Mouse (Mus musculus): ENCODE measurements around the gene Brix1. TPM values are rescaled to one million over a fixed set of nuclear protein-coding genes. Genes with fewer than 3 reads are reported as not detected.
"Not testable (repeated sequence)": the region's sequence is repeated elsewhere in the genome, so short reads cannot be mapped to it uniquely, and the experiment has no call there.

Brix1 gene
- total and polyA plus RNA-seq, 3 experiments = 42.6 to 104 (median 94.4) TPM

DNA sequence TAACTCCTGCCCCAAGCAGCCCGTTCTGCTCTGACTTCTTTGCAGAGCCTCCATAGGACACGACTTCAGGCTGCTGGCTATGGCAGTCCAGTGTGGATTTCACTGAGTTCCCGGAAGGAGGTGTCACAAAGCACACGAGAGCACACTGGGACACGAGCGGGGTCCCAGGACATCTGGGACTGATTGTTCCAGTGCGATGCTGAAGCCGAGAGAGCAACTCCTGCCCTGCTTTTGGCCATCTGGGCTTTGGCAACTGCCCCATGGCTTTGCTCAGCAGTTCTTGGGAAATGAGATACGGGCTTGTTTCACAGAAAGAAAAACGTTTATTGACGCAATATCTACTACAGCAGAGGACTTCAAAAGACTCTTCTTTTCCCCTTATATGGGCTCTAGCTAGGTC, 20.4 kb upstream of the Brix1 start:
- TF ChIP-seq GATA1 (IDR thresholded peaks at IDR 0.05; ENCODE audit: borderline replicate concordance, low read length) (no peak), GATA2 (IDR thresholded peaks at IDR 0.05; ENCODE audit: borderline replicate concordance, low read depth, low read length) (no peak), POLR2AphosphoS5 (IDR thresholded peaks at IDR 0.05; ENCODE audit: insufficient replicate concordance, low read depth, low read length) (no peak), TAL1 (conservative IDR thresholded peaks at IDR 0.05; ENCODE audit: low read depth, low read length) (no peak), CTCF (IDR thresholded peaks at IDR 0.05; ENCODE audit: low read depth, low read length) (no peak)
- no peaks in the 10 kb centered on the region for H3K36me3 ChIP-seq (replicated peaks)
- no peaks in the 10 kb centered on the region for H3K4me1 ChIP-seq (ENCODE audit: insufficient read depth, low read depth, low read length)
- no peak for DNase-seq (ENCODE audit: low spot score)
- H3K9me3 ChIP-seq (replicated peaks) = no peaks in the 10 kb centered on the region
- peaks cover 14% of the 10 kb centered on the region for H3K27me3 ChIP-seq (ENCODE audit: insufficient read depth, low read length)
- no peak overlapping the region for H3K4me3 ChIP-seq (ENCODE audit: low read depth, low read length)
- ATAC-seq (ENCODE audit: extremely low read depth, insufficient number of reproducible peaks, low FRiP score, poor library complexity, severe bottlenecking) = no peak

DNA sequence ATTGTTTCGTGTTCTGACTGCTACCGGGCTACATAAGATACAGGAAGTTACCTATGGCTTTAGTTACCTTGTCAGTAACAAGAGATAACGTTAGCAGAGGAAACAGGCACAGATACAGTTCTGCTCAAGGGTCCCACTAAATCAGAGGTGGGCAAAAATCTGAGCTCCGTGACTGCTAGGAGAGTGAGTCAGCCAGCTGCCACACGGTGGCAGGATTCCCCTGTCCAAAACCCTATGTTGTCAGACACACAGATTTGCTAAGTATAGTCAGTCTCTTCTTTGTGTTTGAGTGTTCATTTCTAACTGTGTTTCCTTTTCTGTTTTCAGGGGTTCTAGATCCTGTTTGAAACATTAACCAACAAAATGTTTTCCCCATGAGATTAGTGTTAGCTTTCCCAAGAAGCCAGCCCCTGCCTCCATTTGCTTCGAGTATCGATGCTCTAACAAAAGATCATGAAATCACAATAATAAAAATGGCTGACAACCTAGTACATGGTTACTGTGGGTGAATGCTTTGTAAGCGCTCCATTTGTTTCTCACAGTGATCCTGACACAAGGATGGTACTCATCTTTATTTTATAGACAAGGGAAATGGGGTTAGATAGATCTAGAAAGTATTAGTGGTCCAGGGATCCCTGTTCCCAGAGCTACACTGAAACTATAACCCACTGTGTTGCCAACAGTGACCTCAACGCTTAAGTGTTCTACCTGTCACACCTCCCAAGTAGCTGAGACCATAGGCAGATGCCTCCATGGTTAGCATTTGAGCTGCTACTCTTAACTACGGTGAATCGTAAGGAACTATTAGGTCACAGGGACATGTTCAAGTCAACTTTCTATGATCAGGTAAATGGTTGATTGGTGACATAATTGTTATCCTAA, 15.3 kb upstream of the Brix1 start:
- H3K9me3 ChIP-seq (replicated peaks) = no peaks in the 10 kb centered on the region
- peaks cover 8% of the 10 kb centered on the region for H3K4me1 ChIP-seq (ENCODE audit: insufficient read depth, low read depth, low read length)
- H3K36me3 ChIP-seq (replicated peaks) = peaks cover 8% of the 10 kb centered on the region
- ATAC-seq (ENCODE audit: extremely low read depth, insufficient number of reproducible peaks, low FRiP score, poor library complexity, severe bottlenecking) (no peak), DNase-seq (ENCODE audit: low spot score) (no peak)
- no peak overlapping the region for H3K4me3 ChIP-seq (ENCODE audit: low read depth, low read length)
- H3K27me3 ChIP-seq (ENCODE audit: insufficient read depth, low read length) = peaks cover 3% of the 10 kb centered on the region
- TF ChIP-seq CTCF (IDR thresholded peaks at IDR 0.05; ENCODE audit: low read depth, low read length) (no peak), GATA2 (IDR thresholded peaks at IDR 0.05; ENCODE audit: borderline replicate concordance, low read depth, low read length) (no peak), GATA1 (IDR thresholded peaks at IDR 0.05; ENCODE audit: borderline replicate concordance, low read length) (no peak), TAL1 (conservative IDR thresholded peaks at IDR 0.05; ENCODE audit: low read depth, low read length) (no peak), POLR2AphosphoS5 (IDR thresholded peaks at IDR 0.05; ENCODE audit: insufficient replicate concordance, low read depth, low read length) (no peak)

DNA sequence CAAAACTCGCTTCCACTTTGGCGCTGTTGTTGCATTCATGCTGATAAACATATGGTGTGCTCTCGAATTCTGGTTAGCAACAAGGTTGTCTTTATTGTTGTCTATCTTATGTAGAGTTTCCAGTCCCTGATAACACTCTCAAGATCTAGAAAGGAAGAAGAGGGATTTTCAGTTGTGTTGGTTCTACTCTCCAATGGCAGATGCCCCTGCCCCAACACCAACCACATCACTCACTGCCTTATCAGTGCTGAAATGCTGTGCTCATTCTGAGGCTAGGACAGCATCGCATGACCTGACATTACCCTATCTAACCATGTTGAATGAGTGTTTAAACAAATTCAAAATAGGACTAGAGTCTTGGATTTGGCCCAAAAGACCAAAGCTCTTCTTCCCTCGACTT, 14.3 kb upstream of the Brix1 start:
- DNase-seq (ENCODE audit: low spot score) (no peak), ATAC-seq (ENCODE audit: extremely low read depth, insufficient number of reproducible peaks, low FRiP score, poor library complexity, severe bottlenecking) (no peak)
- no peaks in the 10 kb centered on the region for H3K27me3 ChIP-seq (ENCODE audit: insufficient read depth, low read length)
- TF ChIP-seq TAL1 (conservative IDR thresholded peaks at IDR 0.05; ENCODE audit: low read depth, low read length) (no peak), GATA1 (IDR thresholded peaks at IDR 0.05; ENCODE audit: borderline replicate concordance, low read length) (no peak), CTCF (IDR thresholded peaks at IDR 0.05; ENCODE audit: low read depth, low read length) (no peak), POLR2AphosphoS5 (IDR thresholded peaks at IDR 0.05; ENCODE audit: insufficient replicate concordance, low read depth, low read length) (no peak), GATA2 (IDR thresholded peaks at IDR 0.05; ENCODE audit: borderline replicate concordance, low read depth, low read length) (no peak)
- H3K9me3 ChIP-seq (replicated peaks) = no peaks in the 10 kb centered on the region
- peaks cover 8% of the 10 kb centered on the region for H3K4me1 ChIP-seq (ENCODE audit: insufficient read depth, low read depth, low read length)
- H3K36me3 ChIP-seq (replicated peaks) = peaks cover 13% of the 10 kb centered on the region
- H3K4me3 ChIP-seq (ENCODE audit: low read depth, low read length) = no peak overlapping the region

DNA sequence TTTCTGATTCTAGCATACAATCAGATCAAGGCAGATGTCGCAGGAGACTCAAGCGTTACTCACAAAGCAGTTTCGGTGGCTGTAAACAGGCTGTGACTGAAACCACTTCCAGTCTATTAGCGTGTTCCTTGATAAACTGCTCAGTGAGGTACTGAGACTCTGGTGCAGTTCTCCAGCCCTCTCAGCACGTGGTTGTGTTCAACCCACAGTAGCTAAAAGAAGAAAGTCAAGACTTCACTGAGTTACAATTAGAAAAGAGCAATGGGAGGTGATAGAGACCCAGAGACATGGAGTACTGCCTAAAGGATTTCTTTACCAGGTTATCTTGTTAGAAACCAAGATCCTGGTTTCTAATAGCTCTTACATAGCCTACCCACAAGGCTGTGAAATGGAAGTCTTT, 13.8 kb upstream of the Brix1 start:
- TF ChIP-seq GATA2 (IDR thresholded peaks at IDR 0.05; ENCODE audit: borderline replicate concordance, low read depth, low read length) = no peak
- no peak for TF ChIP-seq POLR2AphosphoS5 (IDR thresholded peaks at IDR 0.05; ENCODE audit: insufficient replicate concordance, low read depth, low read length)
- TF ChIP-seq TAL1 (conservative IDR thresholded peaks at IDR 0.05; ENCODE audit: low read depth, low read length) = no peak
- no peak for TF ChIP-seq CTCF (IDR thresholded peaks at IDR 0.05; ENCODE audit: low read depth, low read length)
- Histone ChIP-seq H3K9me3 (replicated peaks) (no peaks in the 10 kb centered on the region), H3K4me3 (ENCODE audit: low read depth, low read length) (no peak overlapping the region), H3K36me3 (replicated peaks) (peaks cover 16% of the 10 kb centered on the region), H3K27me3 (ENCODE audit: insufficient read depth, low read length) (no peaks in the 10 kb centered on the region), H3K4me1 (ENCODE audit: insufficient read depth, low read depth, low read length) (peaks cover 8% of the 10 kb centered on the region)
- ATAC-seq (ENCODE audit: extremely low read depth, insufficient number of reproducible peaks, low FRiP score, poor library complexity, severe bottlenecking) (no peak), DNase-seq (ENCODE audit: low spot score) (no peak)

DNA sequence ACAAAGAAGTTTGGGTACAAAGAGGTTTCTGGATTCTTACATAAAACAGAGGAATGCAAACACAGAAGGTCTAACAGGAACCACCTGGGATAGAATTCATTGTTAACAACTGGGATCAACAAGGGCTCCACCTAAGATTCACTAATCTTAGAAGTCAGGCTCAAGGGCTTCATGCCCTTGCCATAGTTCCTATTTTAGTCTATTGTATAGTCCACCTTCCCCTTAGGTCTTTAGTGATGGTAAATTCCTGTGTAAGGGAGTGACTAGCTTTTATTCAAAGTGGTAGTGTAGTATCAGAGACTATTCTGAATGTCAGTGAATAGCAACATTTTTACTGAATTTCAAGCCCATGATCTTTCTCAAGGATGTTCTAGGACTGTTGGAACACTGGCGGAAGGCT, 10.9 kb upstream of the Brix1 start:
- not testable (repeated sequence) for ATAC-seq (ENCODE audit: extremely low read depth, insufficient number of reproducible peaks, low FRiP score, poor library complexity, severe bottlenecking); H3K9me3 ChIP-seq (replicated peaks); H3K27me3 ChIP-seq (ENCODE audit: insufficient read depth, low read length); DNase-seq (ENCODE audit: low spot score); H3K4me1 ChIP-seq (ENCODE audit: insufficient read depth, low read depth, low read length); H3K4me3 ChIP-seq (ENCODE audit: low read depth, low read length)
- peaks cover 42% of the 10 kb centered on the region for H3K36me3 ChIP-seq (replicated peaks)

DNA sequence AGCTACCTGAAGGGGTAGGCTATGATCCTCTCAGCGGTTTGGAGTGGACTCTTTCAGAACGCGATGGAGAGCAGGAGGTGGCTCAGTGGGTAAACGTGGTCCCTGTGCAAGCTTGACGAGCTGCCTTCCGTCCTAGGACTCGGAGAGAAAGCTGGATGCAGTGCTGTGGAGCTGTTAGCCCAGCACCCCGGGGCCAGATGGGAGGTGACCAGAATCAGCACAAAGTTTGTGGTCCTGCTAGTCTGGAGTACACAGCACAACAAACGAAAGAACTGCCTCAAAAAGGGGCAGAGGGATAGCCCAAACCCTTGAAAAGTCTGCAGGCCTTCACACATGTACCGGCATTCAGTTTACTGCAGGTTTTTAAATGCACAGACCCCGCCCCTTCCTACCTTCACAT, 10.2 kb upstream of the Brix1 start:
- Histone ChIP-seq H3K4me3 (ENCODE audit: low read depth, low read length) (no peak overlapping the region), H3K27me3 (ENCODE audit: insufficient read depth, low read length) (no peaks in the 10 kb centered on the region), H3K9me3 (replicated peaks) (no peaks in the 10 kb centered on the region), H3K36me3 (replicated peaks) (peaks cover 47% of the 10 kb centered on the region), H3K4me1 (ENCODE audit: insufficient read depth, low read depth, low read length) (peaks cover 8% of the 10 kb centered on the region)
- TF ChIP-seq GATA1 (IDR thresholded peaks at IDR 0.05; ENCODE audit: borderline replicate concordance, low read length) = no peak
- no peak for TF ChIP-seq POLR2AphosphoS5 (IDR thresholded peaks at IDR 0.05; ENCODE audit: insufficient replicate concordance, low read depth, low read length)
- no peak for TF ChIP-seq GATA2 (IDR thresholded peaks at IDR 0.05; ENCODE audit: borderline replicate concordance, low read depth, low read length)
- no peak for TF ChIP-seq CTCF (IDR thresholded peaks at IDR 0.05; ENCODE audit: low read depth, low read length)
- ATAC-seq (ENCODE audit: extremely low read depth, insufficient number of reproducible peaks, low FRiP score, poor library complexity, severe bottlenecking) (no peak), DNase-seq (ENCODE audit: low spot score) (no peak)
